ENCODE assay signal across 8 mouse cellular contexts in the genomic region with DNA sequence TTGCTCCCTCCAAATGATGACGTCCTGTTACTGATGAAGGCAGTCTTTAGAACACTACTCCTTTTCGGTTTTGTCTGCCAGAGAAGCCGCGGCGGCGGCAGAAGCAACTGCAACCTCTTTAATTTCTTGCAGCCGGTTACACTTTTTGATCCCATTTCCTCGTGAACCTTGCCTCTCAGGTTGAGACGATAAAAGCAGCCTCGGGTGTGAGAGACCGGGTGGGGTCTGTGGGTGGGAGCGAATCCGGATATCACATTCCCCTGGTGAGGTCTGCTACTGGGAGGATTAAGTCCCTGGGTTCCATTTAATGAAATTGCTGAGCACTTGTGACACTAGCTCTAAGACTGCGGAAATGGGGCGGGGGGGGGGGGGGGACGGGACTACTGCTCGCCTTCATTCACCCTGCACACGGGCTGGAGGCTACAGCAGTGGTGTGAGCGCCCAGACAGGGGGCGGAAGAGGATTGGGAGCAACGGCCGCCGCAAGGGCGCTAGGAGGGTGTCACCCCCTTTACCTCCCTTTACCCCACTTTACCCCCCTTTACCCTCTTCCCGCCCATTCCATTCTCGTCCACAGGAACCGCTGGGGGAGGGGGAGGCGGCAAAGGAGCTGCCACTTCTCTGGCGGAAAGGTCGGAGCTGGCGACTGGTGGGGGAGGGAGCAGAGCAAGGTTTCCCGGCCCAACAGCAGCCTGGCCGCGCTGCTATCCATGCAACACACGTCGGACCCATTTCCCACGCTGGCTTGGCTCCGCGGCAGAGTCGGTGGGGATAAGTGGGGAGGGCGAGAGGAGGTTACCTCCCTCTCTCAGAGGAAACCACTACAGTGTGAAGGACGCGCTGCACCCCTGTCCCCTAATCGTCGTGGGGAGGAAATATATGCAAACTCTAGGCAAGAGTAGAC. TPM values are rescaled to one million over a fixed set of nuclear protein-coding genes. Genes with fewer than 3 reads are reported as not detected.
DNase-seq lines count a peak whose midpoint lies in the region; ATAC-seq and TF ChIP-seq lines count a peak whose summit lies in the region.

No protein-coding gene starts in this region.

- no peaks in the 10 kb centered on the region for H3K36me3 ChIP-seq in hindbrain, embryonic 14.5 days (replicated peaks; ENCODE audit: control insufficient read depth, insufficient read depth)

- H3K27me3 ChIP-seq in Patski: peaks cover 16% of the 10 kb centered on the region
- H3K27me3 ChIP-seq in hindbrain, embryonic 14.5 days (ENCODE audit: control insufficient read depth, insufficient read depth, low read length): no peaks in the 10 kb centered on the region

- intact Hi-C loops in left cerebral cortex, adult 2 months (cut with DNase I): loop anchor here (5.0 to 10.0 kb wide), 12 partner anchors 102 to 1508 kb away; no protein-coding TSS in a partner anchor

- CTCF ChIA-PET in Patski (lab: Charles Lee): no interaction called here

- peak overlapping the region; percentile 56 for H3K4me3 ChIP-seq in hindbrain, embryonic 14.5 days (replicated peaks; ENCODE audit: low read length)
- peak overlapping the region; percentile 86 for H3K4me3 ChIP-seq in left cerebral cortex, adult 2 months

- peak overlapping the region; percentile 86 for H3K27ac ChIP-seq in hindbrain, embryonic 14.5 days
- peak overlapping the region; percentile 89 for H3K27ac ChIP-seq in left cerebral cortex, adult 2 months

- ATAC-seq in Patski: peak; percentile 31
- ATAC-seq in hindbrain, embryonic 14.5 days (ENCODE audit: low FRiP score): peak; percentile 69
- peak; percentile 15 for ATAC-seq in megakaryocyte, adult 5-6 weeks (ENCODE audit: poor library complexity, severe bottlenecking)

- H3K4me1 ChIP-seq in hindbrain, embryonic 14.5 days (replicated peaks; ENCODE audit: control insufficient read depth, insufficient read depth, low read length): 0 out of 2 replicates have a peak, but pooled peaks cover 3% of the 10 kb centered on the region

- no peak for TF ChIP-seq CTCF in Patski (IDR thresholded peaks at IDR 0.05)
- peak; percentile 6 for TF ChIP-seq CTCF in left cerebral cortex, adult 2 months (IDR thresholded peaks at IDR 0.05)

- peak overlapping the region; percentile 84 for H3K9ac ChIP-seq in hindbrain, embryonic 14.5 days

- under 1% methylated on average over 43 of the region's 45 CpGs for WGBS in hindbrain, embryonic 14.5 days

- H3K9me3 ChIP-seq in hindbrain, embryonic 14.5 days (ENCODE audit: control insufficient read depth, low read length): no peaks in the 10 kb centered on the region

- H3K4me2 ChIP-seq in hindbrain, embryonic 14.5 days (replicated peaks): peak overlapping the region; percentile 86

- in situ Hi-C loops in Patski (cut with MboI; ENCODE audit: low pct_unique_long_range_greater_than_20kb): loop anchor here (5.0 kb wide), 1 partner anchor 152 kb away; no protein-coding TSS in a partner anchor

- DNase-seq in Patski (ENCODE audit: low read depth, low spot score): no peak
- DNase-seq in cerebellum, adult 9-11 months: peak; percentile 36
- peak; percentile 74 to 75 for DNase-seq in frontal cortex, postnatal 10 days (ENCODE audit: low spot score in 2 of 2)
- peak; percentile 72 for DNase-seq in hindbrain, embryonic 14.5 days (ENCODE audit: low spot score)
- peak; percentile 66 to 69 for DNase-seq in left cerebral cortex, adult 2 months (ENCODE audit: extremely low spot score in 1 of 2, low spot score in 2 of 2)
- DNase-seq in right cerebral cortex, postnatal 14 days: peak; percentile 63
- no peak for DNase-seq in natural killer cell, adult 2 months (ENCODE audit: low spot score in 2 of 2)

- POLR2A ChIA-PET in Patski (lab: Charles Lee): interaction anchor here (1.1 kb wide), 1 partner anchor 65 kb away, joined by 3 read pairs; no protein-coding TSS in a partner anchor

RNA-seq across cellular contexts. Expression of a gene that starts 2.9 kb away (rescaled TPM):
- 139 TPM for polyA plus RNA-seq in Patski (2021)
- polyA plus RNA-seq in hindbrain, embryonic 14.5 days (2014; fragmentation: Nextera tagmentation; extraction: Ambion mirVana): 34.4 and 37.5 TPM in 2 replicates
- 100 to 1,000 TPM; 169 to 170 TPM for total RNA-seq in left cerebral cortex, adult 2 months (2021)
- 0.16 and 1.1 TPM in 2 replicates for total RNA-seq in megakaryocyte, adult 5-6 weeks (2015)
- total RNA-seq in megakaryocyte, adult 5-6 weeks (2017): 0.26 TPM in 1 of 2 replicates, not detected in the other

Comparison
In these comparisons a context has a peak if more than half of its experiments do, and no peak if none do; other contexts are left out.
1. ATAC-seq: peak in every context shown above with its lines; median percentile 69 in hindbrain, embryonic 14.5 days; 31 in Patski; 15 in megakaryocyte, adult 5-6 weeks.
2. DNase-seq: peak in cerebellum, adult 9-11 months (single experiment), frontal cortex, postnatal 10 days (2 of 2), hindbrain, embryonic 14.5 days (single experiment), left cerebral cortex, adult 2 months (2 of 2) and right cerebral cortex, postnatal 14 days (single experiment); none in Patski (single experiment) and natural killer cell, adult 2 months (0 of 2).
3. RNA of a gene that starts 2.9 kb away (total RNA-seq): 169 to 170 TPM in left cerebral cortex, adult 2 months; 0.16 to 1.1 TPM in megakaryocyte, adult 5-6 weeks; every median in the first group is over 10 times any median in the second.